Mouse (Mus musculus) heart, embryonic 11.5 days (tissue): ENCODE data around the gene Rplp2. TPM values are rescaled to one million over a fixed set of nuclear protein-coding genes. Genes with fewer than 3 reads are reported as not detected.
"Not testable (repeated sequence)": the region's sequence is repeated elsewhere in the genome, so short reads cannot be mapped to it uniquely, and the experiment has no call there.

Experiments used
- ATAC-seq: fragments of 200-750 bp; cut with Nextera tagmentation; replicated peaks from 2 replicates; pipeline ENCODE4 v1.8.0; 2017; ENCODE audit warnings: moderate library complexity; ENCODE audit not compliant: insufficient number of reproducible peaks, low FRiP score, low TSS enrichment
- H3K27ac ChIP-seq: fragments of 300-500 bp; sonication (generic); 2 replicates; pipeline ENCODE4 v1.5.1; 2014; ENCODE audit warnings: mild to moderate bottlenecking, low read depth, low read length
- H3K27me3 ChIP-seq: fragments of 300-500 bp; sonication (generic); 2 replicates; pipeline ENCODE4 v1.6.1; 2014; ENCODE audit warnings: mild to moderate bottlenecking, low read length, mixed read lengths; ENCODE audit not compliant: control insufficient read depth, insufficient read depth
- H3K36me3 ChIP-seq: fragments of 300-500 bp; sonication (generic); 2 replicates; pipeline ENCODE4 v1.6.1; 2014; ENCODE audit warnings: mild to moderate bottlenecking, low read length, moderate library complexity, mixed read lengths; ENCODE audit not compliant: control insufficient read depth, insufficient read depth
- H3K4me1 ChIP-seq: fragments of 300-500 bp; sonication (generic); 2 replicates; pipeline ENCODE4 v1.6.1; 2014; ENCODE audit warnings: low read length; ENCODE audit not compliant: control insufficient read depth, insufficient read depth
- H3K4me2 ChIP-seq: fragments of 300-500 bp; sonication (generic); 2 replicates; pipeline ENCODE4 v1.6.1; 2014; ENCODE audit warnings: mild to moderate bottlenecking, moderate library complexity
- H3K4me3 ChIP-seq: fragments of 300-500 bp; sonication (generic); 2 replicates; pipeline ENCODE4 v1.5.1; 2014; ENCODE audit warnings: low read depth, low read length
- H3K9ac ChIP-seq: fragments of 300-500 bp; sonication (generic); 2 replicates; pipeline ENCODE4 v1.6.1; 2014; ENCODE audit warnings: mild to moderate bottlenecking, low read depth, low read length, moderate library complexity
- H3K9me3 ChIP-seq: fragments of 300-500 bp; sonication (generic); replicated peaks from 2 replicates; pipeline ENCODE4 v1.6.1; 2016; ENCODE audit warnings: low read length; ENCODE audit not compliant: control insufficient read depth
- WGBS: fragments of 180-500 bp; shearing (Covaris S2); extraction: QIAGEN DNeasy Blood & Tissue Kit; methylation state at CpG from one replicate; pipeline ENCODE4 v1.1.7; 2014; ENCODE audit not compliant: insufficient replicate concordance; 5-methylcytosine and 5-hydroxymethylcytosine counted together
- polyA plus RNA-seq: library from polyadenylated mRNA; unstranded; fragments of >200 nt; fragmentation: Nextera tagmentation; extraction: Ambion mirVana; gene quantifications from 2 replicates; pipeline ENCODE4 v1.2.1, GENCODE M21; 2014

Gene Rplp2
- 873 and 1,016 TPM in 2 replicates for polyA plus RNA-seq

DNA sequence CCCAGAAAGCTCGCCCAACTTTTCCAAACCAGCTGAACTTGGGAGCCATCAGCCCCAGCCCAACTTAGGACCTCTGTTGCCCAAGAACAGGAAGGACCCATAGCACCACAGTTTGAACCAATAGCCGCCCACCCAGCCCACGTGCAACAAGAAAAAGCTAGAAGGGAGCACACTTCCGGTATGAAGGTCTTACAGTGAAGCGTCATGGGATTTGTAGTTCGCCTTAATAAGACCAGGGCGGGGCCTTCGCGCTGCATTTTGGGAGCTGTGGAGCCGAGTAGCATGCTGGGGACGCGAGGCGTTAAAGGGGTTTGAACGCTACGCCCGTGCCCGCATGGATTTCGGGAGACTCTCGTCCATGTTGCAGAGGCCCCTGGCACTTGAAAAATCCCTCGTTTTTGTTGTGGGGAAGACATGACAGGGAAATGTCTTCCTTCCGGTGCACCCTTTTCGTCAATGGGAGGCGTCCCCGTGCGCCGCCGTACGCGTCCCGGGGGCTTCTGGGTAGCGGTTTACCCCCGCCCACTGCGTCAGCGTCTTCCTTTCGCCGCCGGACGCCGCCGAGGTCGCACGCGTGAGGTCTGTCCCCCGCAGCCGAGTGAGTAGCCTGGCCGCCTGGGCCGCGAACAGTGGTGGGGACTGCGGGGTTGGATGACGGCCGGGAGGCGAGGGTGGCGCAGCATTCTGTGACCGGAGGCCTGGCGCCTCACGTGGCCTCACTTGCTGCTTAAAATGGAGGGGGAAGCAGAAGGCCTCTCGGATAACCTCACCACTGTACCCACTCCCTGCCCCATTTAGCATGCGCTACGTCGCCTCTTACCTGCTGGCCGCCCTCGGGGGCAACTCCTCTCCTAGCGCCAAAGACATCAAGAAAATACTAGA is at the start of gene Rplp2:
Gene Rplp2 (plus strand): TSS at position 261 of the 882 bp plus-strand sequence.
- peak; percentile 86 for ATAC-seq
- peak within 1 kb of the TSS; percentile 83 for H3K4me3 ChIP-seq
- H3K4me2 ChIP-seq: peak within 1 kb of the TSS; percentile 80
- WGBS: 0% methylated on average over 63 of the region's 63 CpGs
- H3K9ac ChIP-seq: peak within 1 kb of the TSS; percentile 88
- H3K27me3 ChIP-seq: no peaks in the 10 kb centered on the region
- peak within 1 kb of the TSS; percentile 52 for H3K27ac ChIP-seq
- H3K4me1 ChIP-seq: peaks cover 23% of the 10 kb centered on the region
- H3K36me3 ChIP-seq: peaks cover 20% of the 10 kb centered on the region
- no peaks in the 10 kb centered on the region for H3K9me3 ChIP-seq

GRCm38 (mm10) chr7:141403305-141403704 is 43.9 kb upstream of the Rplp2 start:
- H3K9me3 ChIP-seq: no peaks in the 10 kb centered on the region
- H3K27ac ChIP-seq: no peak overlapping the region
- H3K36me3 ChIP-seq: peaks cover 16% of the 10 kb centered on the region
- no peaks in the 10 kb centered on the region for H3K4me1 ChIP-seq
- H3K4me3 ChIP-seq: no peak overlapping the region
- no peaks in the 10 kb centered on the region for H3K27me3 ChIP-seq
- no peak overlapping the region for H3K4me2 ChIP-seq
- H3K9ac ChIP-seq: no peak overlapping the region
- ATAC-seq: no peak
- WGBS: 45% methylated on average over 5 of the region's 5 CpGs

DNA sequence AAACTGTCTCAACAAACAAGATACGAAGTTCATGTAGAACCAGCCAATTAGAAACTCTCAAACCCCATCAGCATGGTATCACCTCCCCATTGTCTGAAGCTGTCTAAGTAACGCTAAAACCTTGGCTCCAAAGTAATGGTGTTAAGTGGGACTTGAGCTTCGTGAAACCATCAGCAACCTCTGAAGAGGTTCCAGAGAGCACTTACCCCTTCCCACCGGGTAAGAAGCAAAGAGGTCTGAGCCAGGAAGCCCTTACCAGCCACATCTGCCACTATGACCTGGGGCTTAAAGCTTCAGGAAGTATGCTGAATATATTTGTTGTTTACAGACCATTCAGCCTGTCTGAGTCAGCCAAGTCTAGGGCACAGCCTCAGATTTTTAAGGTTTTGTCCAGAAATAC is 41.7 kb upstream of the Rplp2 start:
- H3K4me3 ChIP-seq: no peak overlapping the region
- no peaks in the 10 kb centered on the region for H3K9me3 ChIP-seq
- H3K9ac ChIP-seq: no peak overlapping the region
- no peak overlapping the region for H3K4me2 ChIP-seq
- peaks cover 20% of the 10 kb centered on the region for H3K36me3 ChIP-seq
- 77% methylated on average over 4 of the region's 4 CpGs for WGBS
- H3K27me3 ChIP-seq: no peaks in the 10 kb centered on the region
- H3K4me1 ChIP-seq: 0 out of 2 replicates have a peak, but pooled peaks cover 3% of the 10 kb centered on the region
- no peak for ATAC-seq
- no peak overlapping the region for H3K27ac ChIP-seq

GRCm38 (mm10) chr7:141407670-141408069 is 39.5 kb upstream of the Rplp2 start:
- WGBS: 93% methylated on average over 7 of the region's 7 CpGs
- ATAC-seq: not testable (repeated sequence)

DNA sequence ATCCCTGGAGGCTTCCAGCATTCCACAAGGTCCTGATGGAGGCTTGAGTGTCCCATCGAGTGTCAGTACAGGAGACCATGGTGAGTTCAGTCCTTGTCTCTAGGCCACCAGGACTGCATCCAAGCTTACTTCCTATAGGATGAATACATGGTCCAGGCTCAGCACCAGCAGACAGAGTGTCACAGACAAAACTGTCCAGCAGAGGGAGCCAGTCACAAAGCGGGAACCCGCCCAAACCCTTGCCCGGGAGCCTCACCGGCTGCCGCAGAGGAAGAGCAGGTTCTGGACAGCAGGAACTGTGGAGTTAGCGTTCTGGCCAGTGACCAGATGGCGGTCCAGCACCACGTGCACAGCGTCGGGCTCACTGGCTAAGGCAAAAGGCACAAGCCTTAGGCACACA is 38.3 kb upstream of the Rplp2 start:
- Histone ChIP-seq H3K9me3 (no peaks in the 10 kb centered on the region), H3K4me3 (no peak overlapping the region), H3K27me3 (no peaks in the 10 kb centered on the region), H3K9ac (no peak overlapping the region), H3K4me1 (0 out of 2 replicates have a peak, but pooled peaks cover 3% of the 10 kb centered on the region), H3K27ac (no peak overlapping the region), H3K36me3 (peaks cover 13% of the 10 kb centered on the region), H3K4me2 (no peak overlapping the region)
- WGBS: 19% methylated on average over 11 of the region's 11 CpGs
- ATAC-seq: peak; percentile 51

More at GRCm38 (mm10) chr7:141407670-141408069, 39.5 kb upstream of the Rplp2 start:
- H3K4me1 ChIP-seq, H3K9ac ChIP-seq, H3K4me2 ChIP-seq, H3K27me3 ChIP-seq, H3K27ac ChIP-seq, H3K4me3 ChIP-seq, H3K9me3 ChIP-seq: not testable (repeated sequence)
- peaks cover 13% of the 10 kb centered on the region for H3K36me3 ChIP-seq

DNA sequence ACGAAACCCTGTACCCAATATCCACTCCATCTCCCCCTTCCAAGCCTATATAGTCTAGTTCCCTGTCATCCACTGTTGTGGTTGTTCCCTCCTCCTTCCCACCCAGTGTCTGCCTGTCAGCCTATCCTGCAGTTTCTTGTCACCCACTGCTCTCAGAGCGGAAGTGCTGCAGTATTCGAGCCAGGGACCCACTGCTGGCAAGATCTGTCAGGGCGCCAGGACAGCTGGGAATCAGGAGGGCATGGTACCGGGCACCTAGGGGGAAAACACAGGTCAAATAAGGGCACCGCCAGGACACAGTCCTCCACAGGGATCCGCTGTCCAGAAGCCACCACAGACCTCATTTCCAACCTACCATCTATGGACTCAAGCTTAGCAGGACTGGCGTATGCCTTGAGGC is 36.5 kb upstream of the Rplp2 start:
- WGBS: 80% methylated on average over 8 of the region's 8 CpGs
- no peaks in the 10 kb centered on the region for H3K27me3 ChIP-seq
- no peak overlapping the region for H3K9ac ChIP-seq
- H3K27ac ChIP-seq: no peak overlapping the region
- H3K4me2 ChIP-seq: no peak overlapping the region
- 0 out of 2 replicates have a peak, but pooled peaks cover 6% of the 10 kb centered on the region for H3K4me1 ChIP-seq
- H3K9me3 ChIP-seq: no peaks in the 10 kb centered on the region
- peaks cover 13% of the 10 kb centered on the region for H3K36me3 ChIP-seq
- H3K4me3 ChIP-seq: no peak overlapping the region
- no peak for ATAC-seq

GRCm38 (mm10) chr7:141411667-141412066 is 35.5 kb upstream of the Rplp2 start:
- Histone ChIP-seq H3K4me2 (no peak overlapping the region), H3K4me1 (0 out of 2 replicates have a peak, but pooled peaks cover 6% of the 10 kb centered on the region), H3K27ac (no peak overlapping the region), H3K36me3 (peaks cover 13% of the 10 kb centered on the region), H3K9ac (no peak overlapping the region), H3K27me3 (no peaks in the 10 kb centered on the region), H3K4me3 (no peak overlapping the region), H3K9me3 (no peaks in the 10 kb centered on the region)
- WGBS: 94% methylated on average over 1 of the region's 1 CpGs
- ATAC-seq: no peak

GRCm38 (mm10) chr7:141413331-141413730 is 33.8 kb upstream of the Rplp2 start:
- H3K4me1 ChIP-seq: 0 out of 2 replicates have a peak, but pooled peaks cover 6% of the 10 kb centered on the region
- H3K4me2 ChIP-seq: peak overlapping the region; percentile 90
- peak; percentile 8; the same call in 1 of the 2 replicates for ATAC-seq
- H3K27me3 ChIP-seq: no peaks in the 10 kb centered on the region
- peak overlapping the region; percentile 95 for H3K9ac ChIP-seq
- peaks cover 13% of the 10 kb centered on the region for H3K36me3 ChIP-seq
- peak overlapping the region; percentile 82 for H3K4me3 ChIP-seq
- H3K27ac ChIP-seq: peak overlapping the region; percentile 79
- WGBS: 3% methylated on average over 16 of the region's 16 CpGs
- no peaks in the 10 kb centered on the region for H3K9me3 ChIP-seq
